Mouse (Mus musculus) regulatory T cell (primary cell): ENCODE results near the gene Plcg2.

Experiments used
- in situ Hi-C: fragments of 300-600 bp; cut with MboI, MseI; formaldehyde crosslinking; loops from one replicate; pipeline ENCODE4 v1.15.1; 2025; ENCODE audit warnings: high pct_unique_total_duplicates

The Plcg2 gene

GRCm38 (mm10) chr8:117626040-117626838, 128.1 kb downstream of the Plcg2 start:
- in situ Hi-C loops: loop anchor here (25.0 kb wide), 1 partner anchor 1436 kb away; no protein-coding TSS in a partner anchor

DNA sequence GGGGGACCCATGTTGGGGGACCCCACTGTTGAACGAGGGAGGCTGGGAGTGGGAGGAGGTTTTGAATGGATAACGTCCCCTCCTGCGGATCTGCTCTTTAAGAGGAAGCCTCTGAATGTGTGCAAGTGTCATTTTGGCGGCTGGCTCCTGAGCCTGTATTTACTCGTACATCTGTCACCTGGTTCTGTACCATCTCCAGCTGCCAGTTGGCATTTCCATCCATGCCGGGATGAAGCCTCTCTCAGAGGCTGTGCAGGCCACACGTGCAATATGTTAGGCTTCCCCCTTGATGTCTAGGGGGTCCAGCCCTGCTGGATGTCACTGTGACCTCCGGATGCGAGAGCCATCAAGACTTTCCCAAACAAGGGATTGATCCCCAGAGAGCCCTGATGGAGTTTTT, 129.0 kb downstream of the Plcg2 start:
- in situ Hi-C loops: loop anchor here (25.0 kb wide), 1 partner anchor 1435 kb away; no protein-coding TSS in a partner anchor

- in situ Hi-C loops: loop anchor here (25.0 kb wide), 1 partner anchor 1430 kb away; no protein-coding TSS in a partner anchor
These were observed 134.4 kb downstream of the Plcg2 start for GRCm38 (mm10) chr8:117632532-117632931.

DNA sequence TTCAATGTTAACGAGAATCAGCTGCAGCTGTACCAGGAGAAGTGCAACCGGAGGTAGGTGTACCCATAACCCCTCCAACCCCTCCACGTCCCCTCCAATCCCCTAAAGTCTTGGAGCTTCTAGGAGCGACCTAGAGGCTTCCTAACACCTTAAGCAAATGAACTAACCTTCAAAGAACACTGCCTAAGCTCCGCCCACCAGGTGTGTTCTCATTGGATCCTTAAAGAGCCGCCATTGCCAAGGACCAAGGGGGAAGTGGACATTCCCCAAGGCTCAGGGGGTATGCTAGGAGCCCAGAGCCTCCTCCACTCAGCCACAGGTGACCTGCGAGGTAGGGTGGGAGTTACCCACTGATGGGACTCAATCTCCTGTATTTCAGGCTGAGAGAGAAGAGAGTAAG, 136.3 kb downstream of the Plcg2 start:
- in situ Hi-C loops: loop anchor here (25.0 kb wide), 1 partner anchor 1428 kb away; no protein-coding TSS in a partner anchor

- in situ Hi-C loops: loop anchor here (25.0 kb wide), 1 partner anchor 1425 kb away; no protein-coding TSS in a partner anchor
These were observed 139.4 kb downstream of the Plcg2 start for GRCm38 (mm10) chr8:117637462-117637861.

DNA sequence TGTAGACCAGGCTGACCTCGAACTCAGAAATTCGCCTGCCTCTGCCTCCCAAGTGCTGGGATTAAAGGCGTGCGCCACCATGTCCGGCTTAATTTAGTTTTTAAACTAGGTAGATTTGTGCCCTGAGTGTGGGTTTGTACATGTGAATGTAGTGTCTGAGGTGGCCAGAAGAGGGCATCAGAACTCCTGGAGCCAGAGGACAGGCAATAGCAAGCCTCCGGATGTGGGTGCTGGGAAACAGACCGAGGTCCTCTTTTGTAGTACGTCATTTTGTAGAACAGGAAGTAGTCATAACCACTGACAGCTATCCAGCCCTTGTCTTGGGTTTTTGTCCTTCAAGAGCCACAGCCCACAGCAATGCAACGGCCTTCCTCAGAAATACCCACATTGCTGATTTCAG, 141.5 kb downstream of the Plcg2 start:
- in situ Hi-C loops: loop anchor here (25.0 kb wide), 1 partner anchor 1423 kb away; no protein-coding TSS in a partner anchor

GRCm38 (mm10) chr8:117645486-117645885, 147.4 kb downstream of the Plcg2 start:
- in situ Hi-C loops: loop anchor here (25.0 kb wide), 1 partner anchor 1417 kb away; no protein-coding TSS in a partner anchor

DNA sequence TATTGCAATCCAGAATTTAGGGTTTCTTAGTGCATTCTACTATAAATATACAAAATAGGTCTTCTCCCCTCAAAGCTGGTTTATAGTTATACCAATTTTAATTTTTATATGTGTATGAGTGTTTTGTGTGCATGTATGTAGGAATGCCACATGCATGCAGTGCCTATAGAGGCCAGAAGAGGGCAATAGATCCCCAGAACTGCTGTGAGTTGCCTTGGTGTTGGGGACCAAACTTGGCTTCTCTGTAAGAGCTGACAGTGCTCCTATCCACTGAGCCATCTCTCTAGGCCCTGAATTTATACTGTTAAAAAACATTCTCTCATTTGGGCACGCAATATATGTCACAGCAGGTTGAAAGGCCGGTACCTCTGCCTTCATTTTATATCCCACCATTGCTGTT, 147.9 kb downstream of the Plcg2 start:
- in situ Hi-C loops: loop anchor here (25.0 kb wide), 1 partner anchor 1416 kb away; no protein-coding TSS in a partner anchor

DNA sequence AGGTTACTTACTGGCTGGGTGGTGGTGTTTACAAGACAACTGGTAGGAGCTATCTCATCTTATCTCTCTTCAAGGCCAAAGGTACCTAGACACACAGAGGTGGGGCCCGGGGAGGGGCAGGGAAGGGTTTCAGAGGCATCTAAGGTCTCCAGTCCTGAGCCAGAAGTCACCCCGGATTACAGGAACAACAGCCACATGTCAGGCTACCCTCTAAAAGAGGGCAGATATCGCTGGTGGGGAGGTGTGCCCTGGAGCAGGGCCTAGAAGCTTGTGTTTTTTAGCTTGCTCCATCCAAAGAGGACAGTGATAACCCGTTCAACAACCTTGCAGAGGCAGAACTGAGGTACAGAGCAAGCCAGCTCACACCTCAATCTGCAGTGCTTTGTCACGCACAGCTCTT, 148.3 kb downstream of the Plcg2 start:
- in situ Hi-C loops: loop anchor here (25.0 kb wide), 1 partner anchor 1416 kb away; no protein-coding TSS in a partner anchor

- in situ Hi-C loops: no loop called here
These were observed 154.2 kb downstream of the Plcg2 start for GRCm38 (mm10) chr8:117652318-117652717.

- in situ Hi-C loops: no loop called here
These were observed 160.9 kb downstream of the Plcg2 start for GRCm38 (mm10) chr8:117658990-117659389.

GRCm38 (mm10) chr8:117660358-117661031, 162.4 kb downstream of the Plcg2 start:
- in situ Hi-C loops: no loop called here

- in situ Hi-C loops: no loop called here
These were observed 169.4 kb downstream of the Plcg2 start for GRCm38 (mm10) chr8:117667349-117668124.

GRCm38 (mm10) chr8:117670461-117670860, 172.4 kb downstream of the Plcg2 start:
- in situ Hi-C loops: no loop called here

- in situ Hi-C loops: no loop called here
These were observed 174.5 kb downstream of the Plcg2 start for GRCm38 (mm10) chr8:117672558-117672957.

GRCm38 (mm10) chr8:117673430-117673830, 175.3 kb downstream of the Plcg2 start, which contains the start of gene Sdr42e1:
Gene Sdr42e1 (minus strand): TSS chr8:117673689.
- in situ Hi-C loops: no loop called here

DNA sequence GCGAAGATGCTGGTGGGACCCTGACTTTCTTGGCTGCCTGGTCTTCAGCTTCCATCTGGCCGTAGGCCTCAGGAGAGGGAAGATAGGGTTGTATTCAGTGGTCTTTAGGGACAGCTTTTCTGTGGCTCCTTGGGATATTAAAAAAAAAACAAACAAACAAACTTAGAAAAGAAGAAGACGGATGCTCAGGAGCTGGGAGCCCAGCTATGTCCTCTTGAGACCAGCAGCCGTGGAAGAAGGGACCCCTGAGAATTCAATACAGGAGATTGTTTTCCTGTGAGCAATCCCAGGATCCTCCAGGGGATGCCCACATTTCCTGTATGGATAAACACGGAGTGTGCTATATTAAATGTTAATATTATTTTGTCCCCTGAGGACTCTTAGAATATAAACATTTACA, 177.1 kb downstream of the Plcg2 start:
- in situ Hi-C loops: no loop called here

GRCm38 (mm10) chr8:117676460-117676859, 178.4 kb downstream of the Plcg2 start:
- in situ Hi-C loops: no loop called here

- in situ Hi-C loops: no loop called here
These were observed 178.9 kb downstream of the Plcg2 start for GRCm38 (mm10) chr8:117677011-117677410.

- in situ Hi-C loops: no loop called here
These were observed 180.6 kb downstream of the Plcg2 start for GRCm38 (mm10) chr8:117678650-117679049.

DNA sequence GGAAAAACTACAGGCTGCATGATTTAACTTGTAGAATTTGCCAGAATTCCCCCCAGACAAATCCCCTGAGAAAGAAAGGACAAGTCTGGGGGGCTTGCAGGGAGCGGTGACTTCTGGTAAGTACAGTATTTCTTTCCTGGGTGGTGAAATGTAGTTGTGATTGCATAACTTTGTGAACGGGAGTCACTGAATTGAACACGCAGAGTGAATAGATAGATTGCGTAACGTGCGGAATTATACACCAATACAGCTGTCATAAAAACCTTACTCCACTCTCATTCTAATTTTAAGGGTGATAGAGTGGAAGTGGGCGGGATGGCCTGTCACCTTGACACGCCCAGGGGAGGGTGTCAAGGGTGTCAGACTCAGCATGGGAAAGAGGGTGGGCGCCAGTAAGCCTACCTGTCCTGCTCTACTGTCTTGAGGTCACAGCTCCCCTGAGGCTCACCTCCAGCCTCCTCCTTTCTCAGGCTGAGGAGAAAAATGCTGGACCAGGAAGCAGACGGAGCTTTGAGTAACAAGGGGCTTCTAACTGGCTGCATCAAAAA, 185.9 kb downstream of the Plcg2 start:
- in situ Hi-C loops: no loop called here
